Mouse (Mus musculus): Measurements from ENCODE around the gene Nav2. TPM values are rescaled to one million over a fixed set of nuclear protein-coding genes. Genes with fewer than 3 reads are reported as not detected.

Nav2 gene
- polyA plus RNA-seq, 1 experiment: 1.3 TPM

- Histone ChIP-seq H3K4me1 (no peaks in the 10 kb centered on the region), H3K4me3 (replicated peaks) (no peak overlapping the region), H3K36me3 (replicated peaks; ENCODE audit: low read length) (no peaks in the 10 kb centered on the region), H3K9me3 (no peaks in the 10 kb centered on the region), H3K27me3 (replicated peaks) (peaks cover 19% of the 10 kb centered on the region)
- no peak for TF ChIP-seq FLI1 (IDR thresholded peaks at IDR 0.05; ENCODE audit: low read length)
- TF ChIP-seq GATA1 (IDR thresholded peaks at IDR 0.05; ENCODE audit: borderline replicate concordance, low read length): no peak
Observed at GRCm38 (mm10) chr7:49075333-49075934, 166.9 kb downstream of the Nav2 start.

GRCm38 (mm10) chr7:49076283-49076694, 167.8 kb downstream of the Nav2 start:
- H3K27me3 ChIP-seq (replicated peaks): peaks cover 20% of the 10 kb centered on the region
- H3K36me3 ChIP-seq (replicated peaks; ENCODE audit: low read length): no peaks in the 10 kb centered on the region
- TF ChIP-seq FLI1 (IDR thresholded peaks at IDR 0.05; ENCODE audit: low read length) (no peak), GATA1 (IDR thresholded peaks at IDR 0.05; ENCODE audit: borderline replicate concordance, low read length) (no peak)
- H3K9me3 ChIP-seq: no peaks in the 10 kb centered on the region
- no peaks in the 10 kb centered on the region for H3K4me1 ChIP-seq
- H3K4me3 ChIP-seq (replicated peaks): no peak overlapping the region

- Histone ChIP-seq H3K27me3 (replicated peaks) (peaks cover 14% of the 10 kb centered on the region), H3K36me3 (replicated peaks; ENCODE audit: low read length) (no peaks in the 10 kb centered on the region), H3K4me3 (replicated peaks) (no peak overlapping the region), H3K4me1 (no peaks in the 10 kb centered on the region), H3K9me3 (no peaks in the 10 kb centered on the region)
- no peak for TF ChIP-seq GATA1 (IDR thresholded peaks at IDR 0.05; ENCODE audit: borderline replicate concordance, low read length)
- TF ChIP-seq FLI1 (IDR thresholded peaks at IDR 0.05; ENCODE audit: low read length): no peak
Observed at GRCm38 (mm10) chr7:49078930-49079329, 170.4 kb downstream of the Nav2 start.

GRCm38 (mm10) chr7:49082585-49083165, 174.2 kb downstream of the Nav2 start:
- TF ChIP-seq FLI1 (IDR thresholded peaks at IDR 0.05; ENCODE audit: low read length): no peak
- no peak for TF ChIP-seq GATA1 (IDR thresholded peaks at IDR 0.05; ENCODE audit: borderline replicate concordance, low read length)
- Histone ChIP-seq H3K4me1 (no peaks in the 10 kb centered on the region), H3K36me3 (replicated peaks; ENCODE audit: low read length) (no peaks in the 10 kb centered on the region), H3K4me3 (replicated peaks) (no peak overlapping the region), H3K27me3 (replicated peaks) (peaks cover 5% of the 10 kb centered on the region), H3K9me3 (no peaks in the 10 kb centered on the region)

GRCm38 (mm10) chr7:49084768-49085167, 176.3 kb downstream of the Nav2 start:
- Histone ChIP-seq H3K9me3 (no peaks in the 10 kb centered on the region), H3K36me3 (replicated peaks; ENCODE audit: low read length) (no peaks in the 10 kb centered on the region)
- no peak for TF ChIP-seq GATA1 (IDR thresholded peaks at IDR 0.05; ENCODE audit: borderline replicate concordance, low read length)
- TF ChIP-seq FLI1 (IDR thresholded peaks at IDR 0.05; ENCODE audit: low read length): no peak

GRCm38 (mm10) chr7:49085759-49086158, 177.2 kb downstream of the Nav2 start:
- no peak for TF ChIP-seq GATA1 (IDR thresholded peaks at IDR 0.05; ENCODE audit: borderline replicate concordance, low read length)
- TF ChIP-seq FLI1 (IDR thresholded peaks at IDR 0.05; ENCODE audit: low read length): no peak
- Histone ChIP-seq H3K4me1 (no peaks in the 10 kb centered on the region), H3K27me3 (replicated peaks) (peaks cover 22% of the 10 kb centered on the region), H3K4me3 (replicated peaks) (no peak overlapping the region), H3K9me3 (no peaks in the 10 kb centered on the region), H3K36me3 (replicated peaks; ENCODE audit: low read length) (no peaks in the 10 kb centered on the region)

More at GRCm38 (mm10) chr7:49084768-49085167, 176.3 kb downstream of the Nav2 start:
- Histone ChIP-seq H3K27me3 (replicated peaks) (peaks cover 15% of the 10 kb centered on the region), H3K4me1 (no peaks in the 10 kb centered on the region), H3K4me3 (replicated peaks) (no peak overlapping the region)

- peaks cover 33% of the 10 kb centered on the region for H3K27me3 ChIP-seq (replicated peaks)
- no peaks in the 10 kb centered on the region for H3K9me3 ChIP-seq
- no peaks in the 10 kb centered on the region for H3K4me1 ChIP-seq
- no peaks in the 10 kb centered on the region for H3K36me3 ChIP-seq (replicated peaks; ENCODE audit: low read length)
- no peak overlapping the region for H3K4me3 ChIP-seq (replicated peaks)
- no peak for TF ChIP-seq FLI1 (IDR thresholded peaks at IDR 0.05; ENCODE audit: low read length)
- no peak for TF ChIP-seq GATA1 (IDR thresholded peaks at IDR 0.05; ENCODE audit: borderline replicate concordance, low read length)
Observed at GRCm38 (mm10) chr7:49087154-49087553, 178.6 kb downstream of the Nav2 start.

GRCm38 (mm10) chr7:49088198-49088912, 179.8 kb downstream of the Nav2 start:
- Histone ChIP-seq H3K4me1 (no peaks in the 10 kb centered on the region), H3K9me3 (no peaks in the 10 kb centered on the region), H3K4me3 (replicated peaks) (no peak overlapping the region), H3K27me3 (replicated peaks) (peaks cover 36% of the 10 kb centered on the region), H3K36me3 (replicated peaks; ENCODE audit: low read length) (no peaks in the 10 kb centered on the region)
- TF ChIP-seq GATA1 (IDR thresholded peaks at IDR 0.05; ENCODE audit: borderline replicate concordance, low read length) (no peak), FLI1 (IDR thresholded peaks at IDR 0.05; ENCODE audit: low read length) (no peak)

GRCm38 (mm10) chr7:49091371-49091770, 182.9 kb downstream of the Nav2 start:
- no peaks in the 10 kb centered on the region for H3K9me3 ChIP-seq
- no peaks in the 10 kb centered on the region for H3K36me3 ChIP-seq (replicated peaks; ENCODE audit: low read length)
- no peaks in the 10 kb centered on the region for H3K4me1 ChIP-seq
- H3K4me3 ChIP-seq (replicated peaks): no peak overlapping the region
- peaks cover 36% of the 10 kb centered on the region for H3K27me3 ChIP-seq (replicated peaks)
- TF ChIP-seq GATA1 (IDR thresholded peaks at IDR 0.05; ENCODE audit: borderline replicate concordance, low read length) (no peak), FLI1 (IDR thresholded peaks at IDR 0.05; ENCODE audit: low read length) (no peak)

- no peaks in the 10 kb centered on the region for H3K4me1 ChIP-seq
- TF ChIP-seq GATA1 (IDR thresholded peaks at IDR 0.05; ENCODE audit: borderline replicate concordance, low read length) (no peak), FLI1 (IDR thresholded peaks at IDR 0.05; ENCODE audit: low read length) (no peak)
- H3K27me3 ChIP-seq (replicated peaks): peaks cover 36% of the 10 kb centered on the region
- no peak overlapping the region for H3K4me3 ChIP-seq (replicated peaks)
- H3K9me3 ChIP-seq: no peaks in the 10 kb centered on the region
- H3K36me3 ChIP-seq (replicated peaks; ENCODE audit: low read length): no peaks in the 10 kb centered on the region
Observed at GRCm38 (mm10) chr7:49091921-49092320, 183.4 kb downstream of the Nav2 start.
